Mouse (Mus musculus): Measurements from ENCODE around the gene Clcf1.

Gene Clcf1

DNA sequence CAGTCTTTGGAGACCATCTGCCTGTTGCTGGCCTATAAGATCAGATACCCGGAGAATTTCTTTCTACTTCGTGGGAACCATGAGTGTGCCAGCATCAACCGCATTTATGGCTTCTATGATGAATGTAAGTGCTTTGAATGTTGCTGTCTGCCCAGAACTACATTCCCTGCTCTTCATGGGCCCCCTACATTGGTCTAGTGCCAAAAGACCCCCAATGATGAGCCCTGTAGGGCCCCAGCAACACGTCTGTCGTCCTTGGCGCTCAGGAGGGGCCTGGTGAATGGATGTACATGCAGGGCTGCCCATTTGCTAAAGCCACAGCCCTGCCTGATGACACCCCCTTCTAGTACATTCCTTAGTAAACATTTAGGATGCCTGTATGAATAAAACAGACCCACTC, 20.9 kb upstream of the Clcf1 start:
- DNase-seq (ENCODE audit: low spot score) = no peak

DNA sequence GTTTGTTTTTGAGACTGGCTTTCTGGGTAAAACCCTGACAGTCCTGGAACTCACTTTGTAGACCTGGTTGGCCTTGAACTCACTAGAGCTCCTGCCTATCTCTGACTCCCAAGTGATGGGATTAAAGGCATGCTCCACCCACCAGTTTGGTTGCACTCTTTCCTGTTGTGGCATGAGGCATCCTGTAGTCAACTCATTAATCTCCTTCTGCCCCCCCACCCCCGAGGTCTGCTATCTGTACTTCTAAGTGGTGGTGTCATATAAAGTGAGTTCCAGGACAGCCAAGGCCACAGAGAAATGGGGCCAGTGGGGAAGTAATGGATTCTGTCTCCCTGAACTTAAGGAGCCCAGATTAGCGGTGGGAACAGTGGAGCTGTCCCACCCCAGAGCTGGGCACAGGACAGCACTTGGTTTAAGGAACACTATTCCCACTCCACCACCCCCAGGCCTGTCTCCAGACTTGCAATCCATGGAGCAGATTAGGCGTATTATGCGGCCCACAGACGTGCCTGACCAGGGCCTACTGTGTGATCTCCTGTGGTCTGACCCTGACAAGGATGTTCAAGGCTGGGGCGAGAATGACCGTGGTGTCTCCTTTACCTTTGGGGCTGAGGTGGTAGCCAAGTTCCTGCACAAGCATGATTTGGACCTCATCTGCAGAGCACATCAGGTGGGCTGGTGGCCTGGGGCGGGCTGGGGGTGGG, 19.9 kb upstream of the Clcf1 start:
- DNase-seq (ENCODE audit: low spot score) = no peak

DNA sequence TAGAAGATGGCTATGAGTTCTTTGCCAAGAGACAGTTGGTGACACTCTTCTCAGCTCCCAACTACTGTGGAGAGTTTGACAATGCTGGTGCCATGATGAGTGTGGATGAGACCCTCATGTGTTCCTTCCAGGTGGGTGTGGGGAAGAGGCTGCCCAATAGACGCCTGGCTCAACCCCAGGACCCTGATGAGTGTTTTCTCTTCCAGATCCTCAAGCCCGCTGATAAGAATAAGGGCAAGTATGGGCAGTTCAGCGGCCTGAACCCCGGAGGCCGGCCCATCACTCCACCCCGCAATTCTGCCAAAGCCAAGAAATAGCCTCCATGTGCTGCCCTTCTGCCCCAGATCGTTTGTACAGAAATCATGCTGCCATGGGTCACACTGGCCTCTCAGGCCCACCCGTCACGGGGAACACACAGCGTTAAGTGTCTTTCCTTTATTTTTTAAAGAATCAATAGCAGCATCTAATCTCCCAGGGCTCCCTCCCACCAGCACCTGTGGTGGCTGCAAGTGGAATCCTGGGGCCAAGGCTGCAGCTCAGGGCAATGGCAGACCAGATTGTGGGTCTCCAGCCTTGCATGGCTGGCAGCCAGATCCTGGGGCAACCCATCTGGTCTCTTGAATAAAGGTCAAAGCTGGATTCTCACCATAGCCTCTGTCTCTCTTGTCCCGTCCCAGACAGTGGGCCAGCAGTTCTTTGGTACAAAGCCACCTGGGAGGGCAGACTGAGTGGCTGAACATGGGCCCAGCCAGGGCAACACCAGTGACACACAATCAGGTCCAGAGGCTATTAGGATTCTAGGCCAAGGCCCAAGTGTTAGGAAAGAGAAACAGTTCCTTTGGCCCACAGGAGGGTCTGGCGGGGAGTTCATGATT, 19.0 kb upstream of the Clcf1 start:
- no peak for DNase-seq (ENCODE audit: low spot score)

DNA sequence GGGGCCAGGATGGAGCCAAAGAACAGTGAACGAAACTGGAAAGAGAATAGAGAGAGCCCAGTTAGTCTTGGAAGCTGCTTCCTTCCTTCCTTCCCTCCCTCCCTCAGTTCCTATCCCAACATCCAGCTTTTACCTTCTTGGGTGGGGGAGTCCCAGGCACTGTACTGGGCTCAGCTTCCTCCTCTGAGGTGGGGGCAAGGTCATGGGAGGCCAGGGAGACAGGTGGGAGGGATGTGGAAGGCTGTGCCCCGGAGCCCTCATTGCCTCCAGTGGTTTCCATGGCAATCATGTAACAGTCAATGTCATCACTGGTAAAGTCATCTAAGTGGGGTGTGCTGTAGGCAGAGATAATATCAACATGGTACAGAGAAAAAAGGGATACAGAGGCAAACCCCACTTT, 18.0 kb upstream of the Clcf1 start:
- no peak for DNase-seq (ENCODE audit: low spot score)

DNA sequence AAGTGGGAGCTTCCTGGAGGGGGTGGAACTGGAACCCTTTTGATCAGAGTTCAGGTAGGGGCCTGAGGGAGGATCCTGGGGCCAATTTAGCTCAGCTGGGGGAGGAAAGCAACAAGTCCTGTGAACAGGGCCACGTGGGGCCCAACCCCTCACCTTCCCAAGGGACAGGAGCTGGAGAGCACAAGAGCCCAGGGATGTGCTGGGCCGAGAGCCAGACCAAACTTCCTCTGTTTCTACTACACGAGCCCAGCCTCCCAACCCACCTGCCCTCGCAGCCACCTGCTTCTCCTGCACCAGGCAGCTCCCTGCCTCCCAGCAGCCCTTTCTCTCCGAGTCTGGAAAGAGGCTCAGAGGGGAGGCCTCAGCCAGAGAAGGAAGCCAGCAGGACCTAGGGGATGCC, 17.5 kb upstream of the Clcf1 start:
- no peak for DNase-seq (ENCODE audit: low spot score)

DNA sequence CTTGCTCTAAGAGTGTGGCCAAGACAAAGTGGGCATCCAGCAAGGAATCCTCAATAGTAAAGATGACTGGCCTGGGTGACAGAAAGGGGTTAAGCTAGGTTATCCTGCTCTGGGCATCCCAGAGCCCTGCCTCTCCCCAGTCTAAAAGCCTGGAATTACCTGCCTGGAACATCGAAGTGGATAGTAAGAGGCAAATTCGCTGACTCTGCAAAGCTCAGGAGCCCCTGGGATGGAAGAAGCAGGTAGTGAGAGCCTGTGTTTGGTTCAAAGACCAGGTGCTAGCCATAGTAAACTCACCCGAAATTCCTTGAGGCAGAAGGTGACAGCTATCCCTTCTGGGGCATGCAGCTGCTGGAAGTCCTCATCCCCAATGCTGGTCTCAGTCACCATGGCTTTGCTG, 16.9 kb upstream of the Clcf1 start:
- DNase-seq (ENCODE audit: low spot score) = no peak

DNA sequence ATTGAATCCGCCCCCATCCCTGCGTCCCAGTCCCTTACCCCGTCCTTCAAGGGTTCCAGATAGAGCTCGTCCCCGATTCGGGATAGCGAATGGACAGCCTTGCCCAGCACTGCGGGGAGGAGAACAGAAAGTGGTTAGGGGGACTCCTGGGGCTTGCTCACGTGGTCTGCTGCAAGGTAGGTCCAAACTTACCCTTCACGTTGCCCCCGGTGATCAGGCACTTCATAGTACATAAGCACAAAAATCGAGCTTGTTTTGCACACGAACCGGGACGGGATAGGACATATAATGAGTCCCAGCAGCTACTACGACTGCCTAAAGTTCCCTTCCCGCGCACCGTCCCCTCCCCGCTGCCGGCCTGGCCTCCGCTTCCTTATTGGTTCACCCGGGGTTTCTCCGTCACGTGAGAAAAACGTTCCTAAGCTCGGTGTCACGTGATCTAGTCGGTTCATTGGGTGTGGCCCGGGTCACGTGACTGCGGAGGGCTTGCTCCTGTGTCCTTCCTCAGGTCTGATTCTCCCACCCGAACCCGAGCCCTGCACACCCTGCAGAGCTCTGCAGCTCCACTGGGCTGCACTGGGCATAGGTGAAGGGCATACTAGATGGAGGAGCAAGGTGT, 12.6 kb upstream of the Clcf1 start, which contains the start of gene Rad9a:
TSS of gene Rad9a (minus strand) at position 372 of the 619 bp plus-strand sequence.
- DNase-seq (ENCODE audit: low spot score) = peak; percentile 93

DNA sequence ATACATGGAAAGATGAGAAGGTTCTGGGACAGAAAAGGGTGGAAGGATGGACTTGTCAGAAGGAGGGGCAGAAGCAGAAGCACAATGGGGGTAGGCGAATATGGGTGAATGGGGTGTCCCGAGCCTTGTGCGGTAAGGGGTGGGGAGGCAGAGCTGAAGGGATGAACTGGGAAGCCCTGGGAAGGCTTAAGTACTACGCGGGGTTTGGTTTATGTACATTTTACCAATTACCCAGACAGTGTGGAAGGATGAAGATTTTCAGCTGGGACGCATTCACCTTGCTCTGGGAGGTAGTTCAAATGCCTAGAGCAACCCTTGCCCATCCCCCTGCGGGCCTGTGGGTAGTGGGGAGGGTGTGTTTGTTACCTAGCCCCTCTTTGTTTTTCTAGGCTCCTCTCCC, 11.9 kb upstream of the Clcf1 start:
- DNase-seq (ENCODE audit: low spot score) = no peak

DNA sequence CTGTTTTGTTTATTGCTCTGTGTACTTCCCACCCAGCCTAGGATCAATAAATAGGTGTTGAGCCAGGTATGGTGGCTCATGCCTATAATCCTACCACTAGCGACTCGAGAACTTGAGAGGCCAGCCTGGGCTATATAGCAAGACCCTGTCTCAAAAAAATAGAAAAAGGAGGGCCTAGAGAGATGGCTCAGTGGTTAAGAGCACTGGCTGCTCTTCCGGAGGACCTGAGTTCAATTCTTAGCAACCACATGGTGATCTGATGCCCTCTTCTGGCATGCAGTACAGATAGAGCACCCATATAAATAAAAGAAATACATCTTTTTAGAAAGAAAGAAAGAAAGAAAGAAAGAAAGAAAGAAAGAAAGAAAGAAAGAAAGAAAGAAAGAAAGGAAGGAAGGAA, 10.9 kb upstream of the Clcf1 start:
- DNase-seq (ENCODE audit: low spot score) = no peak

DNA sequence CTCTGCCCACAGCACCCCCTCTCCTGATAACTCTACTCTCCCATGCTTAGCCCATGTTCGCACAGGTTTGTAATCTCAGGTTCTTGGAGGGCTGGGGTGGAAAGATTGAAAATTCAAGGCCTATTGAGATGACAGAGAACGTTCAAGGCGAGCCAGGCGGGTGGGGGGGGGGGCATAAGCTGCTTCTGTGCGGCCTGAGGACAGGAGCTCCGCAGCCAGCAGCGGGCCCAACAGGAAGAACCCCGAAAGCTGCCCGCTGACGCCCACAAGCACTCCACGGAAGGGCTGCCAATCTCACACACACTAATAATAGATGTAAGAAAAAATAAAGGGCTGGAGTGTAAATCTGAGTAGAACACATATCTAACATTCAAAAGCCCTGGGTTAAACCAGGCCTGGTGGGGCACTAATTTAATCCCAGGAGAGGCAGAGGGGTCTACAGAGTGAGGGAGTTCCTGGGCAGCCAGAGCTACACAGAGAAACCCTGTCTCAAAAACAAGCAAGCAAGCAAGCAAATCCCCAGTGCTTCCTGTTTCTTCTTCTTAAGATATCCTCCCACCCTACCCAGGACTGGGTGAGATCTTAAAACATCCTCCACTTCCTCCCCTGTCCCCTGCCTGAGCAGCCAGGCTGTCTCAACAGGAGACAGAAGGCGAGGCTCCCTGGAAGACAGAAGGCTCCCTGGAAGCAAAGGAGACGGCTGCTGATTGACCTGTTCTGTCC, 10.3 kb upstream of the Clcf1 start:
- DNase-seq (ENCODE audit: low spot score) = no peak

DNA sequence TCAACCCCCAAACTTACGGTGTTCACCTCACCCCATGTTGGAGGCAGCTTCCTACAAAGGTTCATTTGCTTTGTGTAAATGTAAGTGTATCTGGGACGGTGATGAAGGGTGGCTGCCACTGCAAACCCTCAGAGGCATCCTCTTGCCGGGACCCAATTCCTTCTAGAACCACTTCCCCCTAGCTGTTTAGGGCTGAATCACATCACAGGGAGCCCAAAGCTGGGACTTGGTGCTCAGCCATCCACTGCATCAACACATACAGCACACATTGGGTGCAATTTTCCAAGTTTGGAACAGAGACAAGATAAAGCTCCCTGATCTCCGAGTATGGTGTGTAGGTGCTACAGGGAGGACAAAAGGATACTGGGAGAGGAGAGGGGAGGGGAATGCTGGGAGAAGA, 9.1 kb upstream of the Clcf1 start:
- no peak for DNase-seq (ENCODE audit: low spot score)

DNA sequence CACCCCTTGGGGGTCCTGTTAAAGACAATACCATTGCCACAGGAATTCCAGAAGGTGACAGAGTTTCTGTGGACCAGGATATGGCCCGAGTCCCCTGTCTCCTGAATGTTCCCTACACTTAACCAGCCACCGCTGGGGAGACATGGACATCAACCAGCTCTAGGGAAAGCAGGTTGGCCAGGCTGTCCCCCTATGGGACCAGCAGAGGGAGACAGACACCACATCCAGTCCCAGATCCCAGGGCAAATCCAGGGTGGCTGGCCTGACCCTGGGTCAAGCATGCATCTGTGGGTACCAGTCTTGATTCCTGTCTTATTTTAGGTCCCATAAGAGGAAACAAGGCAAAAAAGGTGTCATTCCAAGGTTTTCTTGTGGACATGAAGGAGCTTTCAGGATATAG, 7.1 kb upstream of the Clcf1 start:
- DNase-seq (ENCODE audit: low spot score) = no peak

DNA sequence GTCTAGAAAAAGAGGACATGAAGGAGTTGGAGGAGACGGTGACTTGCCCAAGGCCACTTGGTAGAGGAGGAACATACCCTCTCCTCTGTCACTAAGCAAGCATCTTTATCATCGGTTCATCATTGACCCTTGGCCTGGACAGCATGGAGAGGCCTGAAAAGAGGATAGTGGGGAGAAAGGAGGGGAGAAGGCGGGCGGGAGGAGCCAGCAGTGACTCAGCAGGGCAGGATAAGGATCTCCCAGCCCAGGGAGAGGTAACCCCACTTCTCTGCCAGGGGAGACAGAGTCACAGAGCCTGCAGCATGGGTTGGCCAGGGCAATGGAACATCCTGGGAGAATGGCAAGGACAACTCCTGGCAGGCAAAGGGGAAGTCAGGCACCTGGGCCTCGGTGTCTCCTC, 5.5 kb upstream of the Clcf1 start:
- DNase-seq (ENCODE audit: low spot score) = no peak

DNA sequence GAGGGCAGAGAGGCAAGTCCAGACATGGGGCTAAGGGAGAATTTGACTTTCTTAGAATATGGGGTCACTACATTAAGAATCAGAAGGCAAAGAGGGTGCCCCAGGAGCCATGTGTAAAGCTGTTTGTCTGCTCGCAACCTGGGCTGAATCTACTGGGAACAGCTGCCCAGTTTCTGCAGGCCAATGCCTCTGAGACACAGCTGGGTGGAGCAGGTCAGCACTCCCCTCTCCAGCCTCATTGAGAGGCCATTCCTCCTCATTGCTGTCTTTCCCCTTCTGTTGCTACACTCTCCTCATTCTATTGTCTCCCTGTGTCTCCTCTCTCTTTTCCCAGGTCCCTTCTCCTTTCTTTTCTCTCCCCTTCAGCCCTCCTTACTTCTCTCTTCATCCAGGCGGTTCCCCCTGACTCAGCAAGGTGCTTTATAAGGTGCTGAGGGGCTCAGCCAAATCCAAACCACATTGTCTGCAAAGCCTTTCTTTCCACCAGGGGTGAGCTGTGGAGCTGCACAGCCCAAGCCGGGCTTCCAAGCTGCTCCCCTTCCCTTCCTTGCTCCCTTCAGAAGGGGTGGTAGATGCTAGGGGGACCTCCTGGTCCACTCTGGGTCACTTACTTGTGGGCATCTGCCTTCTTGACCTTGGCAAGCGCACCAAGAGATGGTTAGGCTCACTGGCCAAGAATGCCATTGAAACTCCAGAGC, 2.0 kb upstream of the Clcf1 start:
- DNase-seq (ENCODE audit: low spot score) = no peak

DNA sequence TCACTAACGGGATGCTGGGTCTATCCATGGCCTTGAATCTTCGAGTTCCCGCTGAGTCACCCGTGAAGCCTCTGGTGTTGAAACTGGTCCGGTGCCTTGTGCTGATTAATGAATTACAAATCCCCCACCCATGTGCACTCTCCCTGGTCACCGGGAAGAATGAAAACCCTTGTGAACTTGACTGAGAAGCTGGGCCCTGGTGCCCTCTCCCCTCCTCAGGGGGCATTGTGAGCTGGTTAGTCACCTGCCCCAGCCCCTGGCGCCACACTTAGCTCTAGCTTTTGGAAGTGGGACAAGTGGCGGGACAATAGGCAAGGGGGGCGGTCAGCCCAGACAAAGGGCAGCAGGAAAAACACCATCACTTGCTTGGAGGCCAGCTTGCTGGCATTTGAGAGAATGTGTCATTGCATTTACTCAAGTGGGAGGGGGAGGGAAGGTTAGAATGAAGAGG, 489 bp upstream of the Clcf1 start:
- DNase-seq (ENCODE audit: low spot score) = no peak

DNA sequence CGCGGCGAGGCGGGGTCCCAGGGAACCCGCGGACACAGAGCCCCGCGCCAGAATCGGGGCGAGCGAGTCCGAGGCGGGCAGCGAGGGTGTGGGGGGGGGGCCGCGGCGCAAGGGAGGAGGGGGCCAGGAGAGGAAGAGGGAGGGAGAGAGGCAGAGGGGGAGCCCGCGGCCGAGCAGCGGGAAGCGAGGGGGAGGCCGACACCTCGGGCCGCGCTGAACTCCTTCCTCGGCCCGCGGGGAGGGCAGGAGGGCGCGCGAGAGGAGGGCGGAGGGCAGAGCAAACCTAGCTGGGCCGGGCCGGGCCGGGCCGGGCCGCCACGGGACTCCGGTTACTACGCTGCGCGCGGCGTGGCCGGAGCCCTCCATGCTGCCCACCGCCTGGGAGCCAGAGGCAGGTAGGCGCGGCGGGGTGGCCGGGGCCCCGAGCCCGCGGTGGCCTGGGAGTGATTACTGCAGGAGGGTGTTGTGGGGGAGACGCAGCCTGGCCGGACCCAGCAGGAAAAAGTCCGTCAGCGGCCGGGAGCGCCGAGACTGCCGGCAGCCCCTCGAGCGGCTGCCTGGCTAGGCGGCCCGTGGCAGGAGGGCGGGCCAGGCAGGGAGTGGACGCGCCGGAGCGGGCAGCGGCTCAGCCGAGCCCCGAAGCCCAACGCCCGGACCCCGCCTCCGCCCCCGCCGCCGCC, 873 bp downstream of the Clcf1 start:
- no peak for DNase-seq (ENCODE audit: low spot score)

DNA sequence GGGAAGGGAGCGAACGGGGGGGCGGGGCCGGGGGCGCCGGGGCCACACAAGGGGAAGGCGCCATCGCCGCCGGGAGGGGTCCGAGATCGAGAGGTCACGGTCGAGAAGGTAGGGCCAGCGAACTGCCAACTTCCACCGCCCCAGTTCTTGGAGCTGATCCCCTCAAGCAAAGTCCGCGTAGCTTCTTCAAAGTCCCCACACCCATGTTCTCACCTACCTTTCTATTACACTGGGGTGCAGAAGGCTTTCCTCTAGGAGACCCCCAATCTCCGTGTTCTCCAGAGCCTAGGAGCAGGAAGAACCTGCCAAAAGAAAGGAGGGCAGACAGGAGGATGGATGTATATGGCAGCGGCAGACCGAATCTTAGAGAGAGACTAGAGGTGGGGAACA, 1.4 kb downstream of the Clcf1 start:
- DNase-seq (ENCODE audit: low spot score) = no peak

DNA sequence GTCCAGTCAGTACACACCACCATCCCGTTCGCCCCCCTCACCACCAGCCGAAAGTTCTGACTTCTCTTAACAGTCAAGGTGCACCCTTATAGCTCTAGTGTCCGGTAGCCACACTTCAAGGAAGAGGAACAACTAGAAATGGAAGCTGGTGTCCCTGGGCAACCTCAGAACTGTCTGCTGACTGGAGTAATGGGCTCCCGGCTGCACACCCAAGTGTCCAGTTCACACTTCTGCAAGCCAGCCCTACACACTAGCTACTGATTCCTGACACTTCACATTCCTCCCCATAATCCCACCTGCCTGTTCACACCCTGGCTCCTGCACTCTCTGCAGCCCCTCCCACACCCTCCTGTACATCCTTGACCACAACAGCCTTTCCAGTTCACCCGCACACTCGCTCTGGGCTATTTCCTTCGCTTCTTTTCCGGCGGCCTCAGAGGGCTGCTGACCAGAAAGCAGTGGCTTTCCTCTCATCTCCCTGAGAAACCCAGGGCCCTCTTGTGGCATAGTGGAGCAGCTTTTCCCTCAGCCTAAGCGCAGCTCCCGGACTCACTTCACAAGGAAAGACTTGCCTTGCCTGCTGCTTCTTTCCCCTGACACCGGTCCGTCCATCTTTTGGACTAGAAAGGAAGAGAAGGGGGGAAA, 2.1 kb downstream of the Clcf1 start:
- no peak for DNase-seq (ENCODE audit: low spot score)

DNA sequence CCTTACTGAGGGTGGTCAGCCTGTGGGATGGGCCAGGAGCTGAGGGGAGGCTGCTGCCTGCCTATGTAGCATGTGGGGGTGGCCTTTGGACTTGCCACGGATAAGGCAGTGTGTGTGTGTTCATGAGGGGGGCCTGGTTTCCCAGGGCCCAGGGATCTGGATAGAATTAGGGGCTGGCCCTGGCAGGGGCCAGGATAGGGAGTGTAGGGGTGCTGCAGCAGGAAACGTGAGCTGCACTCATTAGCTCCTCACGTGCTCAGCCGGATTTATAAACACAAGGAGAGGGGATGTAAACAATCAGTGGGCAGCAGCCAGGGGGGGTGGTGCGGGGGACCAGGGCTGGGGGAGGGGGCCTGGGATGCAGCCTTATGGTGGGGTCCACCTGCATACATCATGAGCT, 3.1 kb downstream of the Clcf1 start:
- no peak for DNase-seq (ENCODE audit: low spot score)

DNA sequence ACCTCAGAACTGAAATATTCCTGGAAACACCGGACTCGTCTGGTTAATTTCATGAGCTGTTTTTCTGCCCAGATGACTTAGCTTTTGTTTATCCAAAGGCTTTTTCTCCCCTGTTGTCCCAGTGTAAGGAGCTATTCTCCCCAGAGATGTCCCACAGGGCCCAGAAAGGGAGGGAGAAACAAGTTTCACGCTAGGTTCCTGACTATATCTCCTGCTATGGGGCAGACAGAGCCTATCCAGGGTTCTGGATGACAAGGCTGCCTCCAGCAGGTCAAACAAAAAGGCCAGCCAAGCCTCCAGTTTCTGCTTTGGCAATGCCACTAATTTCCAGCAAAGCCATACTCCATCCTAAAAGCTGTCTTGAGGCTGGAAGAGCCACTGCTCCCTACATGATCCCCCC, 3.8 kb downstream of the Clcf1 start:
- DNase-seq (ENCODE audit: low spot score) = no peak

DNA sequence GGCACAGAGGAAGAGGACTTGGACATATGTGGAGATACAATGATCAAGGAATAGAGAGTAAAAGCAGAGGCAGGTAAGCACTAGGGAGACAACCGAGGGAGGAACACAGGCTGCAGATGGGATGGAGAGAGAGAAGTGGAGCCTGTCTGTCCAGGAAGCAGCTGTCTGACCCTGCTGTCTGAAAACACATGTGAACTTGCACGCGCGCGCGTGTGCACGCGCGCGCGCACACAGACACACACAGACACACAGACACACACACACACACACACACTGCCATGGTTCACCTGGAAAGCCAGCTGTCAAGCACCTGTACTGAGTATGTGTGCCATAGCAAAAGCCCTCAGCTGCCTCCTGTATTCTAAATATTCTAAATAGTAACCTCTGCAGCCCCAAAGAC, 4.3 kb downstream of the Clcf1 start:
- no peak for DNase-seq (ENCODE audit: low spot score)

Measured in ovary, adult 18-20 months (tissue).